Mouse (Mus musculus) ES-Bruce4 (cell line): ENCODE measurements at regions not wholly inside any gene's neighbourhood (a gene's known extent, or its start where the extent isn't known, plus 50 kb on each side); places are given as distances from the start of the nearest gene placed in this dataset.

ENCODE experiments used
- H3K27ac ChIP-seq: 2 replicates; pipeline ENCODE4 v1.5.1; 2012; ENCODE audit warnings: low read length, inconsistent platforms; ENCODE audit not compliant: insufficient read depth
- H3K27me3 ChIP-seq: 2 replicates; pipeline ENCODE4 v1.6.1; 2012; ENCODE audit warnings: mild to moderate bottlenecking, low read length, inconsistent platforms; ENCODE audit not compliant: control insufficient read depth, poor library complexity, insufficient read depth, severe bottlenecking
- H3K36me3 ChIP-seq: 2 replicates; pipeline ENCODE4 v1.6.1; 2012; ENCODE audit warnings: inconsistent platforms, mild to moderate bottlenecking, low read length, moderate library complexity; ENCODE audit not compliant: control insufficient read depth, poor library complexity, insufficient read depth, severe bottlenecking
- H3K4me1 ChIP-seq: one replicate; pipeline ENCODE4 v1.8.1; 2011; ENCODE audit warnings: low read length; ENCODE audit not compliant: control insufficient read depth, insufficient read depth
- H3K4me3 ChIP-seq: 2 replicates; pipeline ENCODE4 v1.5.1; 2011; ENCODE audit warnings: low read depth, mild to moderate bottlenecking, low read length
- H3K9ac ChIP-seq: 2 replicates; pipeline ENCODE4 v1.6.1; 2012; ENCODE audit warnings: low read depth, mild to moderate bottlenecking, inconsistent platforms; ENCODE audit not compliant: poor library complexity, severe bottlenecking
- H3K9me3 ChIP-seq: replicated peaks from 2 replicates; pipeline ENCODE4 v1.6.1; 2012; ENCODE audit warnings: mild to moderate bottlenecking, low read length, inconsistent platforms; ENCODE audit not compliant: control insufficient read depth, poor library complexity, insufficient read depth, severe bottlenecking
- CTCF ChIP-seq: IDR thresholded peaks from one replicate; pipeline ENCODE4 v1.8.1; 2011; ENCODE audit warnings: low read depth, low read length
- EP300 ChIP-seq: IDR thresholded peaks from 2 replicates; pipeline ENCODE4 v1.6.1; 2011; ENCODE audit warnings: low read depth, low read length; ENCODE audit not compliant: insufficient read depth
- POLR2A ChIP-seq: IDR thresholded peaks from one replicate; pipeline ENCODE4 v1.8.1; 2011; ENCODE audit warnings: low read length; ENCODE audit not compliant: insufficient read depth

DNA sequence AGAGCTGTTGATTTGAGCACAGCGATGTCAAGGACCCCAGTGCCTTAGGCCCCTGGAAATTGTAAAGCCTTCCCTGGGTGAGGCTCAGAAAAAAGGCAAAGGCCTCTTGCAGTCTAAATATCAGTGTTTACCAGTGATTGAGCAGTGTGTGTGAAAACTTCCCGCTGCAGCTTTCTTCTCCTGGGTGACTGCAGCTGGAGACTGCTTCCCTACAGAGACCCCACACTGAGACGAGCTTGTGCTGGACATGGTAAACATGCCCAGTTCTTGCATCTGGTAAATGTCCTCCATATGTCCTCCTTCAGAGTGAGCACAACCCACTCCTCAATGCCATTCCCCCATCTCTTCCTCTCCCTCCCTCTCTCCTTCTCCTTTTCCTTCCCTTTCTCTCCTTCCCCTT, 58.8 kb upstream of the Igfbp3 start:
- no peak for TF ChIP-seq POLR2A
- no peak for TF ChIP-seq EP300
- TF ChIP-seq CTCF: no peak
- no peaks in the 10 kb centered on the region for H3K27me3 ChIP-seq
- no peak overlapping the region for H3K27ac ChIP-seq
- no peaks in the 10 kb centered on the region for H3K36me3 ChIP-seq
- H3K9ac ChIP-seq: no peak overlapping the region
- H3K9me3 ChIP-seq: no peaks in the 10 kb centered on the region
- H3K4me1 ChIP-seq: no peaks in the 10 kb centered on the region
- H3K4me3 ChIP-seq: no peak overlapping the region

DNA sequence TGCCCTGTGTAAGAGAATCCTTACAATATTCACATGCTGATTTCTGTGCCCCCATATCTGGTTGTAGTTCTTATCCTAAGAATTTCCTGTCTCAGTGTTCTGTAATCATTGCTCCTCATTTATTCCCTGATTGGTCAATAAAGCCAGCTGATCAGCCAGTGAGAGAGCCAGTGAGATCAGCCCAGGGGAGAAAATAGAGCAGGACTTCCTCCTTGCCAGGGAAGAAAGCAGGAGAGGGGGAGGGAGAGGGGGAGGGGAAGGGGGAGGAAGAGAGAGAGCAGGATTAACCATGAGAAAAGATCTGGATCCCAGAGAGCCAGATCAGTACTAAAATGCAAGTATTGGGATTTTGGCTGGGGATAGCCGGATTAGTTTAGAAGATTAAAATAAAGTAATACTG, 57.2 kb upstream of the Igfbp3 start:
- Histone ChIP-seq H3K4me3 (no peak overlapping the region), H3K27me3 (no peaks in the 10 kb centered on the region), H3K9me3 (no peaks in the 10 kb centered on the region), H3K27ac (no peak overlapping the region), H3K9ac (no peak overlapping the region), H3K4me1 (no peaks in the 10 kb centered on the region), H3K36me3 (no peaks in the 10 kb centered on the region)
- TF ChIP-seq EP300: no peak
- TF ChIP-seq CTCF: no peak
- TF ChIP-seq POLR2A: no peak

- Histone ChIP-seq H3K4me3 (no peak overlapping the region), H3K9me3 (no peaks in the 10 kb centered on the region), H3K27ac (no peak overlapping the region), H3K36me3 (no peaks in the 10 kb centered on the region), H3K27me3 (no peaks in the 10 kb centered on the region), H3K4me1 (no peaks in the 10 kb centered on the region), H3K9ac (no peak overlapping the region)
- TF ChIP-seq CTCF: no peak
Measured at GRCm38 (mm10) chr11:7263971-7264370, 50.2 kb upstream of the Igfbp3 start.
